Mouse (Mus musculus) MN1 (cell line): Measurements from ENCODE around the gene Rhoj.
A peak's percentile ranks its signal among the peaks of the same experiment; 100 is the strongest.
"Not testable (repeated sequence)": the region's sequence is repeated elsewhere in the genome, so short reads cannot be mapped to it uniquely, and the experiment has no call there.

ENCODE experiments used
- DNase-seq: peaks from one replicate; pipeline ENCODE4 v3.0.0-alpha.2; 2016; ENCODE audit warnings: low spot score

Rhoj gene

GRCm38 (mm10) chr12:75394011-75394773 is 86.1 kb downstream of the Rhoj start:
- DNase-seq: no peak

DNA sequence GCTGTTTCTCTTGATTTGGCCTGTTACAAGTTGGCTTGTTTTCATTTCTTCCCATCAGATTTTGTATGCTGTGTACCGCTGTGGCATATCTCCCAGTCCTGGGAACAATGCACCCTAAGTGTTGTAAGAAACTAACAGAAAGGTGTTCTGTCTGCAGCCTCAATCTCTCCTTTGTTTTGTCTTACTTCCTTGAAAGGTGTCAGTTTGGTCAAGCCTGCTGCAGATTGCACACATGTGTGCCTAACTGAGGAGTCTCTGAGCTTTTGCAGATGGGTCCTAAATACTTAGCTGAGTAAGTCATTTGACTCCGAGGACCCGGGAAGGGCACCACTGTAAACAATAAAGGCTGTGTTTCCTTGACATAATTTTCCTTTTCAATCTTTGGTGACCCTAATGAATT is 88.5 kb downstream of the Rhoj start:
- DNase-seq: no peak

DNA sequence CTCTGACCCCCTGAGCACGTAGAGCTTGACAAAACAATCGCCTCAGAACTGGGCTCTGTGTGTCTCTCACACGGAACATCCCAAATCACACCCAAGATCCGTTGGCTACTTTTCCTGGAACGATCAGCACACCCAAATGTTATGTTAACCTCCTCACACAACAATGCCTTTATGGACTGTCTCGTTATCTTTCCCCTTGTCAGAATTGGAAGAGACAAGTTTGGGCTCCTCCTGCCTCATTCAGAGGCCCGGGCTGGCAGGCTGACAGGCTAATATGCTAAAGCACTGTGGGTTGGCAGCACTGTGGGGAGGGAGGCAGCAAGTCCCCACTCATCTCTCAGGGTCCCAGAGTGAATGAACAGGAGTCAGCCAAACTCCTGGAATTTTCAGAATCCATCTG is 89.0 kb downstream of the Rhoj start:
- DNase-seq: no peak

GRCm38 (mm10) chr12:75412964-75413363 is 104.8 kb downstream of the Rhoj start:
- no peak for DNase-seq

- no peak for DNase-seq
These were observed 106.9 kb downstream of the Rhoj start for GRCm38 (mm10) chr12:75414991-75415390.

- no peak for DNase-seq
These were observed 108.6 kb downstream of the Rhoj start, which contains the start of gene Gphb5 for GRCm38 (mm10) chr12:75416681-75417080. Gene Gphb5, minus strand, starts transcription at chr12:75416781.

- peak; percentile 52 for DNase-seq
These were observed 116.2 kb downstream of the Rhoj start for GRCm38 (mm10) chr12:75424359-75424758.

- no peak for DNase-seq
These were observed 116.7 kb downstream of the Rhoj start for GRCm38 (mm10) chr12:75424817-75425216.

DNA sequence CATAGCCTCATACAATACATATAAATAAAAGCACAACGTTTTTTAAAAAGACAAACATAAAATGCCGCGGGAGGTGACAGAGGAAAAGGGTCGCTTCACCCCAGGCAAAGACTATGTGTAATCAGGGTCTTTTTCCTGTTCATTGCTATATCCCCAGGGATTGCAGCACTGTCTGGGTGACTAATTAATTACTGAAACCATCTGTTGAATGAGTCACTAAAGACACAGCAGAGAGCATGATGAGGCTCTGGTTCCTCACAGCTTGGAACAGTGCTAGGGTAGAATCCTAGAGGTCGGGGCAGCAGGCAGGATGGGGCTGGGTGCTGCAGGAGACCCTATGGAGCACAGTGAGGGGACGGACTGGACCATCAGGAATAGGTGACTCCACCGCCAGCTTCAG is 117.8 kb downstream of the Rhoj start:
- peak; percentile 39 for DNase-seq

GRCm38 (mm10) chr12:75428719-75429118 is 120.6 kb downstream of the Rhoj start:
- no peak for DNase-seq

DNA sequence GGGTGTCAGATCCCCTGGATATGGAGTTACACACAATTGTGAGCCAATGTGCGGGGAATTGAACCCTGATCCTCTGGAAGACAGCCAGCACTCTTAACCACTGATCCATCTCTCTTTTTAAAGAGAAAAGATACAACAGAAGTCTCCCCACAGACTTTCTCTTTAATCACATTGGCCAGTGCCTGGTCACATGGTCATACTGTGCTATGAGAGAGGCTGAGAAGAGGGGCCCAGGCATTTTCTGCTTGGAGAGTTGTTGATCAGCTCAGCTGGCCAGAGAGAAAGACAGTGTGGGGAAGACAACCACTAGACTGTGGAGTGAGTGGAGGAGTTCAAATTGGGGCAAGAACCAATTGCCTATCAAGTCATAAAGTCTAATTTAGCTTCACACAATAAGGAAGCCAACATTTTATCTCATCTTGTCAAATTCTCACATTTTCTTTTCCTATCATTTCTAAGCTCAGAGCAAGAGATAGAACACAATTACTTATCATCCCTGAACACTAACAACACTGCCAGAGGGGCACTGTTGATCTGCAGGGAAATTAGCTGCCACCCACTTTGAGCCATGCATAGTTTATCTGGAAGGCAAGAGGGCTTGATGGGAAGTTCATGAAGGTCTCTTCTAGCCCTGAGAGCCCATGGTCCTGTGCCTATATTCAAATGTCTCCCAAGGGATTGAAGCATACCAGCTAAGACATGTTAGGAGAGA is 121.7 kb downstream of the Rhoj start:
- DNase-seq: no peak

GRCm38 (mm10) chr12:75432400-75432799 is 124.3 kb downstream of the Rhoj start:
- DNase-seq: not testable (repeated sequence)

DNA sequence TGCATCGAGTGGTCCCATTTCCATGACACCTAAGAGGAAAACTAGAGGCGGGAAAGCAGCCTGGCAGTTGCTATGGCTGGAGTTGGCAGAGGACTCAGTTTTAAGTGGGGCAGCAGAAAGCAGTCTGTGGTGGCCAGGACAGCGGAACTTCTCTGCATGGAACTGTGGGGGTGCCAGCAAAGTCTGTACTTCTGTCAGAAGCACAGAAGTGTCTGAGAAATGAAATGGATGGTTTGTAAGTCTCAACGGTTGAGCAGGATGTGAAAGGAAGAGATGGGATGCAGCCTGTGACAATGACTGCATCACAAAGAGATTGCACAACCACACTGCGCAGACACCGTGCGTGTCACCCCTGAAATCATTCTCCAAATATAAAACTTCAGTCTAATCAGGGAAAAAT is 138.1 kb downstream of the Rhoj start:
- no peak for DNase-seq

DNA sequence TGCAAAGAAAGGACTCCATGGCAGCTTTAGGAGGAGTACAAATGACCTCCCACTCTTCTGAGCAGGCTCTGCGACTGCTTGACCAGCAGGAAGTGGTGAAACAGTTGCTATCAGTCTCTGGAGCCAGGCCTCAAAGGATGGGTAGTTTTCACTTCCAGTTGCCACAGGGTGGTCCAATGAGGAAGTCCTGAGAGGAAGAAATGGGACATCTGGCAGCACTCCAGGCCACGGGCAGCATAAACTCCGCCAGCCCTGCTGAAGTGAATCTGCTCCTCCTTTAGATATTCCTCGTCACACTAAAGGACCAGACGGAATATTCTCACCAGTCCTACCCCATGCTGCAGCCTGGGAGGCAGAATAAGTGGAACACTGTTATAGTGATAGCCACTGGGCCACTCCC is 140.8 kb downstream of the Rhoj start:
- DNase-seq: no peak

GRCm38 (mm10) chr12:75449475-75449966 is 141.4 kb downstream of the Rhoj start:
- no peak for DNase-seq

- DNase-seq: no peak
These were observed 141.9 kb downstream of the Rhoj start for GRCm38 (mm10) chr12:75450011-75450410.

- no peak for DNase-seq
These were observed 142.5 kb downstream of the Rhoj start for GRCm38 (mm10) chr12:75450592-75450991.
